Mouse (Mus musculus): ENCODE results near the gene Ugt1a6b.

GRCm38 (mm10) chr1:88250023-88250422 lies 147.0 kb downstream of the Ugt1a6b start:
- TF ChIP-seq CTCF (IDR thresholded peaks at IDR 0.05; ENCODE audit: extremely low read depth, insufficient read depth, insufficient read length, insufficient replicate concordance) (no peak), POLR2A (IDR thresholded peaks at IDR 0.05; ENCODE audit: low read depth, low read length) (no peak)

Data from spleen, adult 2 months (tissue).